Mouse (Mus musculus) testis, postnatal 14 days (tissue): Measurements from ENCODE around the gene Gm20388.

Experiments used
- DNase-seq: peaks from one replicate; pipeline ENCODE4 v3.0.0; 2021; ENCODE audit warnings: low spot score

Gm20388 gene

GRCm38 (mm10) chr8:120371146-120371545 is 460.5 kb downstream of the Gm20388 start:
- DNase-seq = no peak

GRCm38 (mm10) chr8:120371725-120372457 is 461.2 kb downstream of the Gm20388 start:
- DNase-seq = no peak

GRCm38 (mm10) chr8:120372684-120373083 is 462.0 kb downstream of the Gm20388 start:
- DNase-seq = no peak

- DNase-seq = no peak
Observed at GRCm38 (mm10) chr8:120373621-120374020, 463.0 kb downstream of the Gm20388 start.

- no peak for DNase-seq
Observed at GRCm38 (mm10) chr8:120374070-120374469, 463.4 kb downstream of the Gm20388 start.

GRCm38 (mm10) chr8:120374514-120374913 is 463.9 kb downstream of the Gm20388 start:
- no peak for DNase-seq

- no peak for DNase-seq
Observed at GRCm38 (mm10) chr8:120375170-120375569, 464.5 kb downstream of the Gm20388 start.

GRCm38 (mm10) chr8:120376215-120376614 is 465.6 kb downstream of the Gm20388 start:
- DNase-seq = no peak

- DNase-seq = no peak
Observed at GRCm38 (mm10) chr8:120376847-120377802, 466.5 kb downstream of the Gm20388 start.

- DNase-seq = no peak
Observed at GRCm38 (mm10) chr8:120377803-120378189, 467.2 kb downstream of the Gm20388 start.

GRCm38 (mm10) chr8:120378306-120378705 is 467.7 kb downstream of the Gm20388 start:
- DNase-seq = no peak

GRCm38 (mm10) chr8:120379015-120379414 is 468.4 kb downstream of the Gm20388 start:
- DNase-seq = no peak

- no peak for DNase-seq
Observed at GRCm38 (mm10) chr8:120381865-120382264, 471.2 kb downstream of the Gm20388 start.

- peak; percentile 80 for DNase-seq
Observed at GRCm38 (mm10) chr8:120382436-120383203, 472.0 kb downstream of the Gm20388 start.

- DNase-seq = no peak
Observed at GRCm38 (mm10) chr8:120383204-120383560, 472.5 kb downstream of the Gm20388 start.

- DNase-seq = no peak
Observed at GRCm38 (mm10) chr8:120383713-120384112, 473.1 kb downstream of the Gm20388 start.

GRCm38 (mm10) chr8:120384745-120385144 is 474.1 kb downstream of the Gm20388 start:
- DNase-seq = no peak

GRCm38 (mm10) chr8:120388246-120388645 is 477.6 kb downstream of the Gm20388 start:
- no peak for DNase-seq

GRCm38 (mm10) chr8:120390598-120390997 is 480.0 kb downstream of the Gm20388 start:
- DNase-seq = no peak

GRCm38 (mm10) chr8:120391856-120392255 is 481.2 kb downstream of the Gm20388 start:
- DNase-seq = no peak

GRCm38 (mm10) chr8:120393085-120393484 is 482.4 kb downstream of the Gm20388 start:
- DNase-seq = no peak

- DNase-seq = no peak
Observed at GRCm38 (mm10) chr8:120393871-120394275, 483.2 kb downstream of the Gm20388 start.
